Mouse (Mus musculus): ENCODE measurements around the gene Cstb.

Gene Cstb

DNA sequence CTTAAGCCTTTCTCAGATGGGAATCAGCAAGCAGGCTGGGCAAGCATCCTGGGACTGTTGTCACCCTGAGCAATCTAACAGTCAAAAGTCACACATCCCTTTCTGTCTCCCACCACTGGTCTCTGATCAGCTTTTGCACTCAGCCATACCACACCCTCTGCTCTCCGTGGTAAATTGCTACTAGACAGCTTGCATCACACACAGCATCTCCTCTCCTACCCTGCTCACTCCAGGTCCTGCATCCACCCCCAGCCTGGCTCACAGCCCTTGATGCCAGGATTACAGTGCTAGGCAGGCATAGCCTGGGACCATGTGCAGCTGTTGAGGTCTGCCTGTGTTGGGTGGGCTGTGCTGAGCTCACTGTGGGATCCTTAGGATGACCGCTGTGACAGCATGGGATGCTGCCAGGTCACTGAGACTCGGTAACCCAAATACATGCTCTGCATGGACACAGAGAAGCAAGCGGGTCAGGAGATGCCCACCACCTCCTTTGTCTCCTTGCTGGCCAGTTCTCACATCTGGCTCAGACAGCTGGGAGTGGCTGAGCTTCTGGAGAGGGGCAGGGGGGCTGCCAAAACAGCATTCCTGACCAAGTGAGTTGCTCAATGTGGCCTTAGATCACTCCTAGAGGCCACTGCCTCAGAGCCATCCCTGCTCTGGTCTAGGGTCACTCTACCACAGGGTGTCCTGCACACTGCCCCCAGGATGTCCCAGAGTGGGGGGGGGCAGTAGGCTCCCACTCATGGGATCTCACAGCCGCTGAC lies 33.1 kb downstream of the Cstb start:
- peaks cover 58% of the 10 kb centered on the region for H3K4me1 ChIP-seq (replicated peaks; ENCODE audit: low read depth, low read length)
- H3K9me3 ChIP-seq (ENCODE audit: low read length), result no peaks in the 10 kb centered on the region
- TF ChIP-seq NANOG (IDR thresholded peaks at IDR 0.05; ENCODE audit: borderline replicate concordance, low read length) (no peak), POU5F1 (IDR thresholded peaks at IDR 0.05; ENCODE audit: borderline replicate concordance, low read length) (no peak)
- no peaks in the 10 kb centered on the region; the same call in 1 of the 2 replicates for H3K36me3 ChIP-seq (ENCODE audit: insufficient read depth, low read length)
- H3K27me3 ChIP-seq (ENCODE audit: insufficient read depth, low read length), result peaks cover 13% of the 10 kb centered on the region
- H3K4me3 ChIP-seq (replicated peaks; ENCODE audit: low read length), result no peak overlapping the region

DNA sequence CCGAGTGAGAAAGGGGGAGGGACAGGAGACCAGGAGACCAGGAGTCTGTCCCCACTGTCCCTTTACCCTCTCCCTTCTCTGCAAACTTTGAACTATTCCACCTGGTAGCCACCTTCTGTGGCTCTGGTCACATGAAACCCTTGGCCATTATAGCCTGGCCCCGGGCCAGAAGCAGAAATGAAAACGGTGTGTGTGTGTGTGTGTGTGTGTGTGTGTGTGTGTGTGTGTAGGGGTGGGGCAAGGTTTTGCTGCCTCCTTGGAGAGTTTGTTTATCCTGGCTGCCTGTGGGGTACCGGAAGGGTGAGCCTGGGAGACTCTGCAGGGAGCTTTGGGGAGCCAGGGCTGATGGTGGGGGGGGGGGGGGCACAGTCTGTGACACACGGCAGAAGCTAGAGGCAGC lies 35.0 kb downstream of the Cstb start:
- Histone ChIP-seq H3K36me3 (ENCODE audit: insufficient read depth, low read length) (no peaks in the 10 kb centered on the region; the same call in 1 of the 2 replicates), H3K27me3 (ENCODE audit: insufficient read depth, low read length) (peaks cover 30% of the 10 kb centered on the region), H3K9me3 (ENCODE audit: low read length) (no peaks in the 10 kb centered on the region), H3K4me3 (replicated peaks; ENCODE audit: low read length) (no peak overlapping the region), H3K4me1 (replicated peaks; ENCODE audit: low read depth, low read length) (peaks cover 72% of the 10 kb centered on the region)
- TF ChIP-seq POU5F1 (IDR thresholded peaks at IDR 0.05; ENCODE audit: borderline replicate concordance, low read length) (no peak), NANOG (IDR thresholded peaks at IDR 0.05; ENCODE audit: borderline replicate concordance, low read length) (no peak), CTCF (conservative IDR thresholded peaks at IDR 0.05; ENCODE audit: low read length) (no peak)

DNA sequence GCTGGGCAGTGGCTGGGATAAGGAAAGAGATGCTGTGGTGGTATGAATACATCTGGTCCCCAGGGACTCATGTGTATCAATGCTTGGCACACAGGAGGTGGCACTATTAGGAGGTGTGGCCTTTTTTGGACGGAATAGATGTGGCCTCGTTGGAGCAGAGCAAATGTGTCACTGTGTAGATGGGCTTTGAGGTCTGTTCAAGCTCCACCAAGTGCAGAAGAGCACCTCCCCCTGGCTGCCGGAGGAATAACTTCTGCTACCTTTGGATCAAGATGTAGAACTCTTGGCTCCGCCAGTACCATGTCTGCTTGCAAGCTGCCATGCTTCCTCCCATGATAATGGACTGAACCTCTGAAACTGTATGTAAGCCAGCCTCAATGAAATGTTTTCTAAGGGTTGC lies 36.3 kb downstream of the Cstb start:
- peaks cover 73% of the 10 kb centered on the region for H3K4me1 ChIP-seq (replicated peaks; ENCODE audit: low read depth, low read length)
- H3K27me3 ChIP-seq (ENCODE audit: insufficient read depth, low read length), result peaks cover 41% of the 10 kb centered on the region
- H3K36me3 ChIP-seq (ENCODE audit: insufficient read depth, low read length), result no peaks in the 10 kb centered on the region; the same call in 1 of the 2 replicates
- peak; percentile 60 for TF ChIP-seq CTCF (conservative IDR thresholded peaks at IDR 0.05; ENCODE audit: low read length)
- no peak for TF ChIP-seq NANOG (IDR thresholded peaks at IDR 0.05; ENCODE audit: borderline replicate concordance, low read length)
- TF ChIP-seq POU5F1 (IDR thresholded peaks at IDR 0.05; ENCODE audit: borderline replicate concordance, low read length), result no peak
- no peaks in the 10 kb centered on the region for H3K9me3 ChIP-seq (ENCODE audit: low read length)
- H3K4me3 ChIP-seq (replicated peaks; ENCODE audit: low read length), result no peak overlapping the region

DNA sequence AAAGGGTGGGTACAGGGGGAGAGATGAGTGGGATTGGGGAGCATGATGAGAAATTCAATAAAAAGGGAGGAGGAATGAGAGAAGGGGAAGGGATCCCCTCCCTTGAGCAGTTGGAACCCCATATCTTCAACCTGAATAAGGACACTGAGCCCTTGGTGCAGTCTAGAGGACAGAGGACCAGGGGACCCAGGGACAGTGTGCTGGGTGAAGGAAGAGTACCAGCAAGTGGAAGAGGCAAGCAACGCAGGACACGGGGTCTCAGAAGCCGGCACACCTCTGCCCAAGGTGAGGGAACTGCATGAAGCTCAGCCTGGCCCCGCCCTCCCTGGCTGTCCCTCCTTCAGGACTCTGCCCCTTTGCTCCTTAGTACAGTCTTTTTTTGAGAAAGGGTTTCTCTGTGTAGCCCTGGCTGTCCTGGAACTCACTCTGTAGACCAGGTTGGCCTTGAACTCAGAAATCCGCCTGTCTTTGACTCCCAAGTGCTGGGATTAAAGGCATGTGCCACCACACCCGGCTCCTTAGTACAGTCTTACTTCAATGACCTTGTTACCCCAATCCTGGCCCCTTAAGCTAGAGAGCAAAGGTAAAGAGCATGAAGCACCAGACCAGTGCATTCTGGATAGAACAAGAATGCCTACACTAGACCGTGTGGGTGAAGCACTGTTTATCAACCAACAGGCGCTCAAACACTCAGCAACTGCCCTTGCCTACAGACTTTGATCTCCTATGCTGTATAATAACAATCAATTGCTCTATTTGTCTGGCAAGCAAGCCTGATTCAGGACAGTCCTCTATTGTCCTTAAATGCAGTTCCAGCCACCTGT lies 37.7 kb downstream of the Cstb start:
- TF ChIP-seq POU5F1 (IDR thresholded peaks at IDR 0.05; ENCODE audit: borderline replicate concordance, low read length) (no peak), CTCF (conservative IDR thresholded peaks at IDR 0.05; ENCODE audit: low read length) (no peak), NANOG (IDR thresholded peaks at IDR 0.05; ENCODE audit: borderline replicate concordance, low read length) (no peak)
- peaks cover 66% of the 10 kb centered on the region for H3K4me1 ChIP-seq (replicated peaks; ENCODE audit: low read depth, low read length)
- peak overlapping the region; percentile 88 for H3K4me3 ChIP-seq (replicated peaks; ENCODE audit: low read length)
- H3K27me3 ChIP-seq (ENCODE audit: insufficient read depth, low read length), result peaks cover 55% of the 10 kb centered on the region
- H3K9me3 ChIP-seq (ENCODE audit: low read length), result no peaks in the 10 kb centered on the region
- H3K36me3 ChIP-seq (ENCODE audit: insufficient read depth, low read length), result no peaks in the 10 kb centered on the region; the same call in 1 of the 2 replicates

DNA sequence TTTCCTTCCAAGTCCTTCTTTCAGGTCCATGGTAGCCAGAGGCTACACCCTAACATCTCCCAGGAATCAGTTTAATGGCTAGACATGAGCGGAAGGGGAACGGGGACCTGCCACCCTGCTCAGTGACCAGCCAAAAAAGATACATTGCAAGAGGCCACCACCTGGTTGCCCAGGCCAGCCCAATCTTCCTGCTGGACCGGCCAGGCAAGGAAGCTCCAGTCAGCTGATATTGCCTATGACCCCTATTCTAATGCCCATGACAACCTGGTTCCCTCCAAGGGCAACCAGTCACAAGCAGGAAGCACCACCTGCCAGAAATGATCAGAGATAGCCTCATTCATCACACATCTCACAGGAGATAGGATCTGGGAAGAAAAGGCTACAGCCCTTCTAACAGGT lies 38.3 kb downstream of the Cstb start:
- Histone ChIP-seq H3K4me1 (replicated peaks; ENCODE audit: low read depth, low read length) (peaks cover 62% of the 10 kb centered on the region), H3K9me3 (ENCODE audit: low read length) (no peaks in the 10 kb centered on the region), H3K4me3 (replicated peaks; ENCODE audit: low read length) (peak overlapping the region; percentile 88), H3K27me3 (ENCODE audit: insufficient read depth, low read length) (peaks cover 61% of the 10 kb centered on the region), H3K36me3 (ENCODE audit: insufficient read depth, low read length) (no peaks in the 10 kb centered on the region; the same call in 1 of the 2 replicates)
- TF ChIP-seq NANOG (IDR thresholded peaks at IDR 0.05; ENCODE audit: borderline replicate concordance, low read length), result no peak
- TF ChIP-seq CTCF (conservative IDR thresholded peaks at IDR 0.05; ENCODE audit: low read length), result no peak
- no peak for TF ChIP-seq POU5F1 (IDR thresholded peaks at IDR 0.05; ENCODE audit: borderline replicate concordance, low read length)

DNA sequence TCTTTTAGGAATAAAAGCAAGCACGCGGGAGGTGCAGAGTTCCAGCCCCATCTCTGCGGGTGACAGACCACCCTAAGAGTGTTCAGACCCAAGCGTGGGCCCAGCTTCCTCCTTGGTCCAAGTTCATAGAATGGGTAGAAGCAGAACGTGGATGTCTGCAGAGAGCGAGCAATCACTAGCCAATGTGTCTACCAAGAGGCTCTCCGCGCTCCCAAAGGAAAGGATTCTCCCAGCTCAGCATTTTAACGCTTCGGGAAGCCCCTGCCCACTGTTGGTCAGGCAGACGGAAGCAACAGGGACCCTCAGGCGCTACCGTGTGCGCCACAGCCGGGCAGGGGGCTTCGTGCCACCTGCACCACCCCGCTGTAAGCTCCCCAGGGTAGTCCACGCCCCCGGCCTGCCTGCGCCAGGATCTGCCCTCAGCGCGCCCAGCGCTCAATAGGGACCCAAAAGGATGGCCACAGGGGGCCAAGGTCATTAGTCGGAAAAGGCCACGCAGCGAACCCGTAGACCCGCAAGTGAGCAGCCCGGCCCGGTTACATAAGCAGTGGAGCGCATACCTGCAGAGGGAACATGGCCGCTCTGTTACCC lies 38.8 kb downstream of the Cstb start:
- H3K27me3 ChIP-seq (ENCODE audit: insufficient read depth, low read length), result peaks cover 65% of the 10 kb centered on the region
- peaks cover 60% of the 10 kb centered on the region for H3K4me1 ChIP-seq (replicated peaks; ENCODE audit: low read depth, low read length)
- TF ChIP-seq NANOG (IDR thresholded peaks at IDR 0.05; ENCODE audit: borderline replicate concordance, low read length) (no peak), CTCF (conservative IDR thresholded peaks at IDR 0.05; ENCODE audit: low read length) (no peak), POU5F1 (IDR thresholded peaks at IDR 0.05; ENCODE audit: borderline replicate concordance, low read length) (no peak)
- H3K36me3 ChIP-seq (ENCODE audit: insufficient read depth, low read length), result no peaks in the 10 kb centered on the region
- H3K9me3 ChIP-seq (ENCODE audit: low read length), result no peaks in the 10 kb centered on the region
- peak overlapping the region; percentile 88 for H3K4me3 ChIP-seq (replicated peaks; ENCODE audit: low read length)

DNA sequence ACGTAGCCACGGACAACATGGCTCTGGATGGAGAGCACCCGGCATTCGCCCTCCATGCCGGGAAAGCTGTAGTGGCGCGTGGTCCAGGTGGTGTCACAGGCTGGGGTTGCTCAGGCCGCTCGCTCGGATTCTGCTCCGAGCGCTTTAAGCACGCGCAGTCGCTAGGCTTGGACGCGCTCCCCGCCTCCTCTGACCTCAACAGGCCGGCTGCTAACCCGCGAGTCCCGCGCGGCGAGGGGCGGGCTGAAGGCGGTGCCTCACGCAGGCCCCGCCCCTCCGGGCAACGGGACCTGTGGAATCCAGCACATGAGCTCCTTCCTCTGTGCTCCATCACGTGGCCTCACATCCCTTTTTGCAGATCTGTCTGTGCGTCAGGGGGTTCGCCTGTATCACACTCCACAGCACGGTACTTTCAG lies 39.3 kb downstream of the Cstb start, which contains the start of gene Pdxk:
TSS of gene Pdxk (minus strand) at position 184 of the 416 bp plus-strand sequence.
- peaks cover 60% of the 10 kb centered on the region for H3K4me1 ChIP-seq (replicated peaks; ENCODE audit: low read depth, low read length)
- no peak for TF ChIP-seq CTCF (conservative IDR thresholded peaks at IDR 0.05; ENCODE audit: low read length)
- no peak for TF ChIP-seq POU5F1 (IDR thresholded peaks at IDR 0.05; ENCODE audit: borderline replicate concordance, low read length)

DNA sequence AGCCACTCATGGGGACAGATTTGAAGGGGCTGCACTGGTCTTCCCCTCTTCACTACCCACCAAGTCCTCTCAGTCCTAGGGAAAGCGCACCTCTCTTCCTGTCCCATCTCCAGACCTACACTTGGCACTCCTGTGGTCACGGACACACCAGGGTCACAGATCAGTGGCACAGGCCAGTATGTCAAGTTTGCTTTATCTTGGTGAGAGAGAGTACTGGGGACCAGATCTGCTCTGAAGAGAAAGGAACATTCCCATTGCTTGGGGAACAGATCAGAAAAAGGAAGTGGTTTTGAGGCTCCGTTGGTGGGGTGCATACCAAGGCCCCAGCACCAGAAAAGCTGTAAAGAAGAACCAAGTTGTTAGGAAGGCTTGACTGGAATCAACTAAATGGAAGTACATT lies 40.0 kb downstream of the Cstb start:
- H3K4me1 ChIP-seq (replicated peaks; ENCODE audit: low read depth, low read length), result peaks cover 56% of the 10 kb centered on the region
- H3K4me3 ChIP-seq (replicated peaks; ENCODE audit: low read length), result peak overlapping the region; percentile 88
- H3K27me3 ChIP-seq (ENCODE audit: insufficient read depth, low read length), result peaks cover 75% of the 10 kb centered on the region
- H3K36me3 ChIP-seq (ENCODE audit: insufficient read depth, low read length), result no peaks in the 10 kb centered on the region
- H3K9me3 ChIP-seq (ENCODE audit: low read length), result no peaks in the 10 kb centered on the region
- TF ChIP-seq NANOG (IDR thresholded peaks at IDR 0.05; ENCODE audit: borderline replicate concordance, low read length) (no peak), CTCF (conservative IDR thresholded peaks at IDR 0.05; ENCODE audit: low read length) (no peak), POU5F1 (IDR thresholded peaks at IDR 0.05; ENCODE audit: borderline replicate concordance, low read length) (no peak)

More for the DNA sequence above, 39.3 kb downstream of the Cstb start, which contains the start of gene Pdxk:
- Histone ChIP-seq H3K27me3 (ENCODE audit: insufficient read depth, low read length) (peaks cover 68% of the 10 kb centered on the region), H3K36me3 (ENCODE audit: insufficient read depth, low read length) (no peaks in the 10 kb centered on the region), H3K9me3 (ENCODE audit: low read length) (no peaks in the 10 kb centered on the region), H3K4me3 (replicated peaks; ENCODE audit: low read length) (peak within 1 kb of the TSS; percentile 88)

Measured in E14TG2a.4 (cell line).